Mouse (Mus musculus): Measurements from ENCODE around the gene Ltc4s. TPM values are rescaled to one million over a fixed set of nuclear protein-coding genes. Genes with fewer than 3 reads are reported as not detected.

The Ltc4s gene
- polyA plus RNA-seq, 1 experiment from 2014 or later: 8.5 TPM

DNA sequence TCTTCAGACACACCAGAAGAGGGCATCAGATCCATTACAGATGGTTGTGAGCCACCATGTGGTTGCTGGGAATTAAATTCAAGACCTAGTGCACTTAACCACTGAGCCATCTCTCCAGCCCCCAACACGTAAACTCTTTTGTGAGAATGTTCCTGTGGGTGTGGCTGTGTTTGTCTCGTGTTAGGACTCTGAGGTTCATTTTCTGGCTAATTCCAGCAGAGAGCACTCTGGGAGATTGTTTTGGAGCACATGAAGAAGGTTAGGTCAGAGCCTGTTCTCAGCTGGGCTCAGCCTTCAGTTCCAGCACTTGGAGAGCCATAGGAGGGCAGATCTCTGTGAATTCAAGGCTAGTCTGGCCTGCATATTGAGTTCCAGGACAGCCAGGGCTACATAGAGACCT lies 18.6 kb downstream of the Ltc4s start:
- H3K27me3 ChIP-seq (ENCODE audit: insufficient read depth, low read length): no peaks in the 10 kb centered on the region
- no peaks in the 10 kb centered on the region for H3K36me3 ChIP-seq (ENCODE audit: insufficient read depth, low read length)
- WGBS: 47% methylated on average over 2 of the region's 2 CpGs
- H3K4me1 ChIP-seq (replicated peaks; ENCODE audit: insufficient read depth, low read length): peaks cover 20% of the 10 kb centered on the region
- no peaks in the 10 kb centered on the region for H3K9me3 ChIP-seq (replicated peaks; ENCODE audit: low read length)
- H3K4me2 ChIP-seq (ENCODE audit: low read length): no peak overlapping the region
- ATAC-seq (replicated peaks; ENCODE audit: low FRiP score, low read depth) (no peak), DNase-seq (ENCODE audit: low spot score) (no peak)
- H3K4me3 ChIP-seq (replicated peaks; ENCODE audit: low read depth, low read length): no peak overlapping the region
- no peak overlapping the region for H3K27ac ChIP-seq
- TF ChIP-seq CTCF (IDR thresholded peaks at IDR 0.05; ENCODE audit: low read depth): peak; percentile 44
- H3K9ac ChIP-seq (ENCODE audit: low read depth, low read length): no peak overlapping the region

DNA sequence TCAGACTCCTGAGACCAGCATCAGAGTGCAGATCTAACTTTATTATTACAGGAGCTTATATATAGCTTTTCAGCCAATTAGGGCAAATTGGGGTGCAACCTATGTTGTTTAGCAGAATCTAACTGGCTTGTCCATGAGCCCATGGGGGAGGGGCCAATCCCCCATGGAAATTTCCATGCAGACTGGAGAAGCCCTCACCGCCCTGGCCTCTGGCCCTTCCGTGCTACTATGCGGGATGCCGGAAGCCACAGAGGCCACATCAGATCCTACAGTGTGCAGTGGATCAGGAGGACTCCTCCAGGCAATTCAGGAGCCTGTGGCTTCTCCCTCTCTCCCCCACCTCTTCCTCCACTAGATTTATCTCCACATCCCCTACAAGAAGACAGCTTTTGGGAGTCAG lies 20.6 kb downstream of the Ltc4s start:
- ATAC-seq (replicated peaks; ENCODE audit: low FRiP score, low read depth) (no peak), DNase-seq (ENCODE audit: low spot score) (peak; percentile 53)
- H3K4me3 ChIP-seq (replicated peaks; ENCODE audit: low read depth, low read length): no peak overlapping the region
- H3K4me1 ChIP-seq (replicated peaks; ENCODE audit: insufficient read depth, low read length): peaks cover 14% of the 10 kb centered on the region
- no peak for TF ChIP-seq CTCF (IDR thresholded peaks at IDR 0.05; ENCODE audit: low read depth)
- no peak overlapping the region for H3K9ac ChIP-seq (ENCODE audit: low read depth, low read length)
- H3K9me3 ChIP-seq (replicated peaks; ENCODE audit: low read length): no peaks in the 10 kb centered on the region
- H3K27ac ChIP-seq: no peak overlapping the region; the same call in 1 of the 2 replicates
- H3K36me3 ChIP-seq (ENCODE audit: insufficient read depth, low read length): no peaks in the 10 kb centered on the region
- no peaks in the 10 kb centered on the region for H3K27me3 ChIP-seq (ENCODE audit: insufficient read depth, low read length)
- no peak overlapping the region for H3K4me2 ChIP-seq (ENCODE audit: low read length)
- 39% methylated on average over 4 of the region's 4 CpGs for WGBS

DNA sequence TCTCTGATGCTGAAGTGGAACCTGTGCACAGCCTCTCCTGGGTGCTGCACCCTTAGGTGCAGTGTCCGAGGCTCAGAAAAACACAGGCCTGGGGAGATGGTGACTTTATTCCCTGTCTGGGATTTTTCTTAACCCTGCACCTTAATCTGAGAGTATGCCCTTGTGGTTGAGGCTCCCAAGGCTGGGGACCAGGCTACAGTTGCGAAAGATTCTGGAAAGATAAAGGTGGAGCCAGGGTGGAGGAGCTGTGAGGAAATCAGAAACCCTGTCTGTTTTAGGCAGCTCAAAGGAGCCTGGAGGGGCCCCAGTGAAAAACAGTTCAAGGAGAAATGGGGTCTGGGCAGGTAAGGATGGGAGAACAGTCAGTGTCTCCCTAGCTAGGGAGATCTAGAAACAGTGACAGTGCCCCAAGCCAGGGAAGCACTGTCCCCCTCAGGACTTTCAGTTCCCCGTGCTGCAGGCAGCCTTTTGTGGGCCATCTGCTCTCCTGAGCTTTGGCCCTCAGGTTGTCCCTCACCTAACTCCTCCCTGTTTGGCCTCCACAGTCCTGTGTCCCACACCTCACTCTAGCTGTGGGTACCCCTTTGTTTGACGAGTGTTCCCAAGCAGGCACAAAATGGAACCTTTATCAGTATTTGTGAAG lies 21.6 kb downstream of the Ltc4s start:
- Histone ChIP-seq H3K36me3 (ENCODE audit: insufficient read depth, low read length) (no peaks in the 10 kb centered on the region), H3K9me3 (replicated peaks; ENCODE audit: low read length) (no peaks in the 10 kb centered on the region), H3K4me2 (ENCODE audit: low read length) (no peak overlapping the region), H3K4me1 (replicated peaks; ENCODE audit: insufficient read depth, low read length) (peaks cover 19% of the 10 kb centered on the region), H3K27me3 (ENCODE audit: insufficient read depth, low read length) (no peaks in the 10 kb centered on the region), H3K27ac (no peak overlapping the region), H3K9ac (ENCODE audit: low read depth, low read length) (no peak overlapping the region), H3K4me3 (replicated peaks; ENCODE audit: low read depth, low read length) (no peak overlapping the region)
- DNase-seq (ENCODE audit: low spot score): no peak
- ATAC-seq (replicated peaks; ENCODE audit: low FRiP score, low read depth): no peak
- TF ChIP-seq CTCF (IDR thresholded peaks at IDR 0.05; ENCODE audit: low read depth): no peak
- 80% methylated on average over 4 of the region's 4 CpGs for WGBS

DNA sequence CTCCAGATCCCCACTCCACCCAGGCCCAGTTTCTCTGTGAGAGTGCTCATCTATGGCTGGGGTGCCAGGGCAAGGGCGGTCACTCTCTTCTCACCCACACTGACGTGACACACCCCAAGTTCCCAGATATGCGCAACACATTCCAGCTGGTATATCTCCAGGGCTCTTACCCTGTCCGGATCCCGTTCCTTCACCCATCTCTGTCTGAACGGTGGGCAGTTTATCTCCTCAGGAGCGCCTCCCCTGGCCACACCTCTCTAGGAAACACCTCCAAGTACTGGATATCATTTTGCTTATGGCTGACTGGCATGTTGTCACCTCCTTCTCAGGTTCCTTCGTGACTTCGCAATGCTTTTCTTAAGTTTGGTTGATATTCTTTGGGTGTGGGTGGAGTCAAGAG lies 22.8 kb downstream of the Ltc4s start:
- H3K4me3 ChIP-seq (replicated peaks; ENCODE audit: low read depth, low read length): no peak overlapping the region
- no peaks in the 10 kb centered on the region for H3K36me3 ChIP-seq (ENCODE audit: insufficient read depth, low read length)
- TF ChIP-seq CTCF (IDR thresholded peaks at IDR 0.05; ENCODE audit: low read depth): peak; percentile 21; the same call in 1 of the 2 replicates
- H3K9me3 ChIP-seq (replicated peaks; ENCODE audit: low read length): no peaks in the 10 kb centered on the region
- WGBS: 25% methylated on average over 9 of the region's 9 CpGs
- no peaks in the 10 kb centered on the region for H3K27me3 ChIP-seq (ENCODE audit: insufficient read depth, low read length)
- peak overlapping the region; percentile 27; the same call in 1 of the 2 replicates for H3K4me2 ChIP-seq (ENCODE audit: low read length)
- no peak for DNase-seq (ENCODE audit: low spot score)
- no peak overlapping the region for H3K27ac ChIP-seq
- no peak for ATAC-seq (replicated peaks; ENCODE audit: low FRiP score, low read depth)
- H3K4me1 ChIP-seq (replicated peaks; ENCODE audit: insufficient read depth, low read length): peaks cover 19% of the 10 kb centered on the region
- H3K9ac ChIP-seq (ENCODE audit: low read depth, low read length): 0 out of 2 replicates have a peak overlapping the region, but pooled peaks have one; percentile 35

DNA sequence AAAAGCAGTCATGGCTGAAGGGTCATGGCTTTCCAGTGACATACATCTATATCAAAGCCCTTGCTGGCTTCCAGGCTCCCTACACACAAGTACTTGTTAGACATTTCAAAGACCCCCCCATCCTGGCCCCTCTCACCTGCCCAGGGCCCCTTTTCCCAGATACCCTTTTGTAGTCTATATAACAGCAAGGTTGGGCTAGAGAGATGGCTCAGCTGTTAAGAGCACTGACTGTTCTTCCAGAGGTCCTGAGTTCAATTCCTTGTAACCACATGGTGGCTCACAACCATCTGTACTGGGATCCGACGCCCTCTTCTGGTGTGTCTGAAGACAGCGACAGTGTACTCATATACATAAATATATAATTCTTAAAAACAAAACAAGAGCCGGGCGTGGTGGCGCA lies 23.8 kb downstream of the Ltc4s start:
- DNase-seq (ENCODE audit: low spot score) (no peak), ATAC-seq (replicated peaks; ENCODE audit: low FRiP score, low read depth) (no peak)
- Histone ChIP-seq H3K27ac (no peak overlapping the region), H3K4me3 (replicated peaks; ENCODE audit: low read depth, low read length) (no peak overlapping the region), H3K36me3 (ENCODE audit: insufficient read depth, low read length) (no peaks in the 10 kb centered on the region), H3K27me3 (ENCODE audit: insufficient read depth, low read length) (no peaks in the 10 kb centered on the region), H3K4me1 (replicated peaks; ENCODE audit: insufficient read depth, low read length) (peaks cover 19% of the 10 kb centered on the region), H3K9me3 (replicated peaks; ENCODE audit: low read length) (no peaks in the 10 kb centered on the region), H3K4me2 (ENCODE audit: low read length) (no peak overlapping the region), H3K9ac (ENCODE audit: low read depth, low read length) (no peak overlapping the region)
- WGBS: 95% methylated on average over 6 of the region's 6 CpGs
- TF ChIP-seq CTCF (IDR thresholded peaks at IDR 0.05; ENCODE audit: low read depth): no peak

DNA sequence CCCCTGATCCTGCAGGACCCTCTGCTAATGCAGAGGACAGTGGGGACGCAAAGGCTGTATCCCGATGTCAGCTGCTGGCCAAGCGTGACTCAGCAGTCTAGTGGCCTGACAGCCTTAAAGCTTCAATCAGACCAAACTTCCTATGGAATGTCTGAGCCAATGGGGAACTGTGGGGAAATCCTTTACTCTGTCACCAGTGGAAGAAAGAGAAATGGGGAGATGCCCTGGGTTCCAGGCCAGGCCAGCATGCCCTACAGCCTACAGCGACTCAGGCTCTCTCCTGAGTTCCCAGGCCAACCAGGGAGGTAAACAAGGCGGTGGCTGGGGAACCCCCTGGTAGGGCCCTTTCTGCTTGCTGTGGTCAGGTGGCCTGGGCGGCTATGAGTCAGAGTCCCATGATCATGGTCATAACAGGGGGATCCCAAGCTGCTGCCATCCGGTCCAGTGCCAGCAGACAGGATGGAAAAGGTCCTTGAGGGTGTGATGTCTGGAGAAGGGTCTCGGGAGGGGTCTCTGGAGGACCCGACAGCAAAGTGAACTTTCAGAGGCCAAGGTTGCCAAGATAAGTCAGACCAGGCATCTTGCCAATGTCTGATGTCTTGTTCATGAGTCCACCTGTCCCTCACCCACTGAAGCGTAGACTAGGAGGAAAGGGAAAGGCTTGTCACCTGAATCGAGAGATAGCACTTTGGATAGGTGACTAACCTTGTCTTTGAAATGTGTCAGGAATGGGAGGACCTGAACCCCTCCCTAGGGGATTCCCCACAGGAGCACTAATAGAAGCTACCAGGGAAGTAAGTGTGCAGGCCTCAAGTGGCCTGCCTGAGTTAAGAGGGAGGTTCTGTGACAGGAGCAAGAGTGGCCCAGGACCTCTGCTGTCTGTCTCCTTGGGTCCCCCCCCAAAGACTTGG lies 25.3 kb downstream of the Ltc4s start:
- no peak overlapping the region for H3K4me3 ChIP-seq (replicated peaks; ENCODE audit: low read depth, low read length)
- ATAC-seq (replicated peaks; ENCODE audit: low FRiP score, low read depth): peak; percentile 62
- no peak overlapping the region for H3K9ac ChIP-seq (ENCODE audit: low read depth, low read length)
- no peaks in the 10 kb centered on the region for H3K36me3 ChIP-seq (ENCODE audit: insufficient read depth, low read length)
- peaks cover 23% of the 10 kb centered on the region for H3K4me1 ChIP-seq (replicated peaks; ENCODE audit: insufficient read depth, low read length)
- no peaks in the 10 kb centered on the region for H3K27me3 ChIP-seq (ENCODE audit: insufficient read depth, low read length)
- WGBS: 31% methylated on average over 11 of the region's 11 CpGs
- H3K27ac ChIP-seq: peak overlapping the region; percentile 79
- DNase-seq (ENCODE audit: low spot score): peak; percentile 70
- peak overlapping the region; percentile 3 for H3K4me2 ChIP-seq (ENCODE audit: low read length)
- no peak for TF ChIP-seq CTCF (IDR thresholded peaks at IDR 0.05; ENCODE audit: low read depth)
- H3K9me3 ChIP-seq (replicated peaks; ENCODE audit: low read length): no peaks in the 10 kb centered on the region
